Mouse (Mus musculus) layer of hippocampus, adult 8-10 months (tissue): Measurements from ENCODE around the gene Orai2. TPM values are rescaled to one million over a fixed set of nuclear protein-coding genes. Genes with fewer than 3 reads are reported as not detected.
"Not testable (repeated sequence)": the region's sequence is repeated elsewhere in the genome, so short reads cannot be mapped to it uniquely, and the experiment has no call there.

ENCODE experiments used
- DNase-seq, 2 experiments: peaks; one replicate each; pipeline ENCODE4 v3.0.0; 2022; ENCODE audit warnings: low spot score in 2 of 2
- total RNA-seq, 4 experiments: library from RNA; stranded (reverse); gene quantifications; 2 replicates each; pipeline ENCODE4 v1.2.4; 2022

Orai2 gene
- 100 to 1,000 TPM; 106 to 122 (median 118) TPM for total RNA-seq

DNA sequence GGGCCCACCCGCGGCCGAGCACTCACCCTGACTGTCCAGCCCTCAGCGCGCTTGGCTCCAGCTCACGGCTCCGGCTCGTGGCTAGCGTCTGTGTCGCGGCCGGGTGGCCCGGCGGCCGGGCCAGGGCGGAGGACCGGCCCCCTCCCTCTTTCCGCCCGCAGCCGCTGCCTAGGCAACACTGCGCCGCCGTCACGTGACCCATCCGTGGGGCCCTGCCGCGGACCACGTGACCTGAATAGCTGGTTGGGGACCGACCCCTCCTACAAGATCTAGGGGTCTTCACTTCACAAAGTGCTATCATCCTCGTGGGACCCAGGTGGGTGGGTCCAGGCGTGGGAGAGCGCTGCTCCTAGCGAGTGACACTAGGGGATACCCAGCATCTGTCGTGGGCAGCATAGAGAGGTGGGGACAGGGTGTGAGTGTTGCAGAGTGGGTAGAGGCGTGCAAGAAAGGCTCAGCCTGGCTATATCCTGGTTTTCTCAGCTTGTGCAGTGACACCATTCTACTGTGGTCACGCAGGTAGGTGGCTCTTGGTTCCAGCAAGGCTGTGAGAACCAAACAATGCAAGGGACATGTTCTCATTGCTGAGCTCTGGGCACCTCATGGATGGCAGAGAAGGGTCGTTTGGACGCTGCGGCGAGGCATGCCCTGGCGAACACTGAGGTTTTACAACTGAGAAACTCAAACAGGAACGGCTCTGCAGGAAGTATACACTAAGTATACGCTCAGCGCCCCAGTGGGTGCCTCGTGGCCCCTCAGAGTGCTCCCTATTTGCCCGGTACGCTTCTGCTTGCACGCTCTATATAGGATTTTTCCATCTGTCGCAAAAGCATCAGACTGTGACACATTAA lies at the start of gene Orai2:
Orai2 (minus strand) TSS at position 202 of the 851 bp plus-strand sequence.
- peak; percentile 81 to 83 for DNase-seq

DNA sequence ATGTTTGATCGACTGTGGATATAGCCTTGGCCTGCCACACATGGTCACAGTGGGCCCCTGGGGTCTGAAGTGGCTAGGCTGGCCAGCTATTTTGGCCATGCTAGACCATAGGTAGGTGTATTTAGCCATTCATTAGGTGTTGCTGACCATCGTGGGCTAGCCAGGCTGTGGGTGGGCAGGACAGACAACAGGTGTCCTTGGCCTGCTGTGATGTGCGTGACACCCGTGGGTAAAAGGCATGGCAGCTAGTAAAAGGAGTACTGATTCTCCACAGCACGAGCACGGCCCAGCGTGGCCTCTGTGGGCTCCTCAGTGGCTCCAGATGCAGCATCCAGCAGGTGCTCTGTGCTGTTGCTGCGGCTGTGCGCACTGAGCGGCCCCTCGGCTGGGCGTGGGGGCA lies 48.1 kb upstream of the Orai2 start:
- DNase-seq = no peak

DNA sequence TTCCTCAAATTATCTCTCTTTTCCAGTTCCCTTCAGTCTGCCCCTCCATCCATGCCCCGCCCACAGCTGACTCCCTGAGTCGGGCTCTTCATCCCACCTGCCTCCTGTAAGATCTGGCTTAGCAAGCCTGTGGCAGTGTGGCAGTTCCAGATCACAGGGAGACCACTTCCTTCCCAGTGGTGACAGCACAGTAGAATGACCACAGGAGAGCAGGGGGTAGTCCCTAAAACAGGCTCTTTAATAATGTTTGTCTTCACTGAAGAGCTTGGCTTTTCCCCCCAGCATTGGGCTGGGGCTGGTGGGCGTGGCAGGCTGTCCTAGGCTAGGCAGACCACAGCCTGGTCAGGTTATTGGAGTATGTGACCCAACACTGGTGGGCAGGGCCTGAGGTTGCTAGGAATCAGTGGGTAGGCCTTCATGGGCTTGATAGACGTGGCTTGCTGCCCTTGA lies 47.4 kb upstream of the Orai2 start:
- DNase-seq = no peak

GRCm38 (mm10) chr5:136217004-136217665 lies 46.6 kb upstream of the Orai2 start:
- DNase-seq = no peak

GRCm38 (mm10) chr5:136215958-136216357 lies 45.4 kb upstream of the Orai2 start:
- DNase-seq = no peak

DNA sequence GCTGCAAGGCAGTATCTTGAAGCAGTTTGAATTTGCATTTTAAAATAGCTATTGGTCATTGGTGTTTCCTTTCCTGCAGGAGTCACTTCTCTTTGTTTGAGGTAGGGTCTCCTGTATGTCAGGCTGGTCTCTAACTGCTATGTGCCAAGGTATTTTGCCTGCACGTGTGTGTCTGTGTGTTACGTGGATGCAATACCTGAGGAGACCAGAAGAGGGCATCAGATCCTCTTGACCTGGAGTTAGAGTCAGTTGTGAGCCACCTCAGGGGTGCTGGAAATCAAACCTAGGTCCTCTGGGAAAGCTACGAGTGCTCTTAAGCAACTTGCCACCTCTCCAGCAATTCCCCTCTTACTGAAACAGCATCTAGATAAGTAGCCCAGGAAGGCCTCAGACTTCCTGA lies 44.7 kb upstream of the Orai2 start:
- DNase-seq = no peak

GRCm38 (mm10) chr5:136213716-136214115 lies 43.2 kb upstream of the Orai2 start:
- no peak for DNase-seq

DNA sequence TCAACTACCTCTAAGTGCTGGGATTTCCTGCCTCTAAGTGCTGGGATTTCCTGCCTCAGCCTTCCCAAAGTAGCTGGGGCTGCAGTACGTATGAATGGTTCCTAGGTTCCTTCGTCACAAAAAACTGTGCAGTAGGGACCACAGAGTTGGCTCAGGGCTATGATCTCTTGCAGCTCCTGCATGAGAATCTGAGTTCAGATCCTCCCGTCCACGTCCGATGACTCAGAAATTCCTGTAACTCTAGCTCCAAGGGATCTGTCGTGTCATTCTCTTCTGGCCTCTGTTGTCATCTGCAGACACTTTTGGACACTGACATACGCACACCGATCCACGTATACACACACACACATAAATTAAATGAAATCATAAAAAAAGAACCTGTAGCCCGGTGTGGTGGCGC lies 42.2 kb upstream of the Orai2 start:
- DNase-seq = no peak

DNA sequence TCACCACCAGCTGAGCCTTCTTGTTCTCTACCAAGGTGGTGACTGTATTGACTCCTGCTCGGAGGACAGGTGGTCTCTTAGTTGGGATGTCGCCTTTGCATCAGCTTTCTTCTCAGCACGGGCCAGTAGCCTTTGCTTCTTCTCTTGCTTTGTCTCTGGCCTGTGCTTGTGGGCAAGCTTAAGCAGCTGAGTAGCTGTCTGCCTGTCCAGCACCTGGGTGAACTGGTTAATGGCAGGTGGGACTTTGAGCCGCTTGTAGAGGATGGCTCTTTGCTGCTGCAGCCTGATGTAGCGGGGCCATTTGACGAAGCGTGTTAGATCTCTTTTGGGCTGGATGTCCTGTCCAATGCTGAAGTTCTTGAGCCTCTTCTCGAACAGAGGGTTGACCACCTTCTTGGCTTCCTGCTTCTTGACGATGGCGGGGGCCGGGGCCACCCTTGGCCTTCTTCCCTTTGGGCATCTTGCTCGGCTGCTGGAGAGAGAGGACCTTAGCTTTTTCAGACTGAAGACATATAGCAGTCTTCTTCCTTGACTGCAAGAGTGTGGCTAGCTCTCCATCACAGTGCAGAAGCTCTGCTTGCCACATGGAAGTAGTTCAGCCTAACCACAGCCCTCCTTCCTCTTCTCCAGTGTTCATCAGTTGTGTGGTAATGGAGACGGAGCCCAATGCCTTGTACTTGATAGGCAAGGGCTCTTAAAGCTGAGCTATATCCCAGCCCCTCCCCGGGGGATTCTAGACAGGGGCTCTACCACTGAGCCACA lies 41.0 kb upstream of the Orai2 start:
- DNase-seq = not testable (repeated sequence)

DNA sequence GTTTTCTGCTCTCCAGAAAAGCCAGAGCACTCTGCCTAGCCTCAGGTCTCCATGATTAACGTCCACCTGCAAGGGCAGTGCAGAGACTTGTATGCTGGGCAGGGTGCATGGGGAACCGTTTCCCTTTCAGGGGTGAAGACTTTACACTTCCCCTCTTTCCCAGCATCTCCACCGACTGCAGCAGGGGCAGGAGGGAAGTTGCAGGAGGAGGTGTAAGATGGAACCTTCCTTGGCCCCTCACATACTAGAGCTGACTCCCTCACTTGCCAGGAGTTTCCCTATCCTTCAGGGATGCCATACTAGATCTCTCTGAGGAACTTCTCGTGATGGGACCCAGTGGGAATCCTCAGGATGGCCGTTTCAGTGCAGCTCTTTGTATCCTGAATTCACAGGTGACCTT lies 40.0 kb upstream of the Orai2 start:
- no peak for DNase-seq

DNA sequence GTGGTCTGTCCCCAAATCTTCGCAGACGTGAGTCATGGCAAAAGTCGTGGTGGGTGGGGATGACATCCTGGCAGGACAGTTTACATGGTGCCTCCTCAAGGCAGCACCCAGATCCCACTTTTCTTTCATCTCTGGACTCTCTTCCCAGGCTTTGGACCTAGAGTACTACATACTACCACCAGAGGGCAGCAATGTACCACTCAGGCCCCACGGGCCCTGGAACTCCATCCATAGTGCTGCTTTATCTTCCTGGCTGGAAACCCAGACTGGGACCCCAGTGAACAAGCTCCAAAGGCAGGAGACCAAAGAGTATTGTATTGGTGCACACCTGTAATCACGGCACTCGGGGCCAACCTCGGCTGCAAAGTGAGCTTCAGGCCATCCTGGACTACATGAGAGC lies 31.3 kb upstream of the Orai2 start:
- peak; percentile 44 to 71 for DNase-seq

- DNase-seq = no peak
Observed at GRCm38 (mm10) chr5:136199526-136199925, 29.0 kb upstream of the Orai2 start.

DNA sequence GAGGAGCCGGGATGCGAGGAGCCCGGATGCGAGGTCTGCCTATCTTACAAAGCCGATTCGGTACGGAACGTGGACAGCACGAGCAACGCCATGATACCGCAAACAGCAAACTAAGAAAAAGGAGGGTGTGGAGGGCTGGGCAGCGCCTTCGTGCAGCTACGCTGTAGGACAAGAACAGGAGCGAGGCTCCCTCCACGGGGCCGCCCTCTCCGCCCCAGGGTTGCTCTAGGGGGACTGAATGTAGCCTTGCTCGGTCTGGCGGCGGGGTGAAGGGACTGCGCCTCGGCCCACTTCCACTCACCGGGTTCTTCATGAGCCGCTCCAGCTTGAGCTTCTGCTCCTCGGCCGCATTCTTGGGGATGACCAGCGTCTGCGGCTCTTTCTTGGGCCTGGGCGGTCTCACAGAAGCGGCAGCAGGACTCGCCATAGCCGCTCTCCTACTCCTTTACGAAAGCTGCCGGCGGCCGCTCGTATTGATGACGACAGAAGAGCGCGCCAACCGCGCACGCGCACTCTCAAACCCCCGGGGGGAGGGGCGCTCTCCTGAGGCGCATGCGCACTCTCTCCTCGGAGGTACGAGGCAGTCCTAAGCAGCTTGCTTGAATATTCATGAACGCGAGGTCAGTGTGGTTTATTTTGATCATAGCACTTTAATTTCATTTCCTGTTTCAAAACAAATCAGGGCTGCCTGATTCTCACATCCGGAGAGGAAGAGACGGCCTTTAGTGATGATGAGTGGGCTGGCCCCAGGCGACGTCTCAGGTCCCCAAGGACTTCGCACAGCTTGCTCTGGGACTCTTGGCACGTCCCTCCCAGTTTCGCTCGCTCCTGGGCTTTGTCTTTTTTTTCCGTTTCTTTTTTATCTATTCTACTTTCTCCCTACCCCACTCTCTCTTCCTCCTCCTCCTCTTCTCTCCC lies 28.2 kb upstream of the Orai2 start, which contains the start of gene Prkrip1:
Prkrip1 (minus strand) TSS at position 490 of the 918 bp plus-strand sequence.
- peak; percentile 86 to 93 for DNase-seq

GRCm38 (mm10) chr5:136191870-136192269 lies 21.4 kb upstream of the Orai2 start:
- no peak for DNase-seq

DNA sequence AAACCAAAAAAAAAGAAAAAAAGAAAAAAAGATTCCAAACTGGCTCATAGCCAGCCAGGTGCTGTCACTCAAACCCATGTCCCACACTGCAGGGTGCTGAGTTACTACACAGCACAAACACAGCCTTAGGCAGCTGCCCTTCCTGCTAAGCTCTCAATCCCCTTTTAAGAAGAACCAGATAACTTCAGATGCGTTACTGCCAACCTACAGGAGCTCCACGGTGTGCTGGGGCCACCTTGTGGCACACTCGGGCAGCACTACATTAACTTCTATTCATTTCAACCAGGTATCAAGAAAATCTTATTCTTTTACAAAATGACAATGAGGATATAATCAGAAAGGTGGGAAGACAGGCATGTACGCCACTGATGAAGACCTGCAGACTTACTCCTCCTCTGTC lies 16.2 kb upstream of the Orai2 start:
- DNase-seq = peak in 1 of 2 experiments; percentile 58

DNA sequence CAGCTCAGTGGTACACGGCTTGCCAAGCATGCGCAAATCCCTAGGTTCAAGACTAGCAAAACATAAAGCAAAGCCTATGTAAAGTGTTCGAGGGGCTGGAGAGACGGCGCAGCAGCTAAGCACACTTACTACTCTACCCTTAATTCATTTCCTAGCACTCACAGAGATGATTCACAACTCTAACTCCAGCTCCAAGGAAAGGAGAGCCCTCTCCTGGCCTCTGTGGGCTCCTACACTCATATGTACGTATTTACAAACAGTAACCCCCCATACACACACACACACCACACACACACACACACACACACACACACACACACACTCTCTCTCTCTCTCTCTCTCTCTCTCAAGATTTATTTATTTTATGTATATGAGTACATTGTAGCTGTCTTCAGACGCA lies 13.3 kb upstream of the Orai2 start:
- no peak for DNase-seq

DNA sequence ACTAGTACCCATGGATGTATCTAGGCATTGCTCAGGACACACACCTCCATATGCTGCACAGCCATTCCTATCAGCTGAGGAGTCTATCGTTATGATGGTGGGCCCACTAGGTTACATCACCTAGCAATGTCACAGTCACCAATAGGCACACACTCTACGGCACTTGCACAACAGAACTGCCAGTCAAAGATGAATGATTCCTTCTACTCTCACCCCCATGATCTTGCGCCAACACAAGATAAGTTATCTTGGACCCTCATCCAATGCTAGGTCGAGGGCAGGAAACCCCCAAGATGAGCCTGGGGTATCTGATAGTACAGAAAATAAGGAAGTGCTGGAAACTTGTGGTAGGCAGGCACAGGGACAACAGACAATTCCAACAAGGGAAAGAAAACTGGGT lies 12.3 kb upstream of the Orai2 start:
- DNase-seq = no peak

GRCm38 (mm10) chr5:136182049-136182448 lies 11.5 kb upstream of the Orai2 start:
- DNase-seq = peak in 1 of 2 experiments; percentile 52

GRCm38 (mm10) chr5:136181197-136181596 lies 10.7 kb upstream of the Orai2 start:
- DNase-seq = no peak

DNA sequence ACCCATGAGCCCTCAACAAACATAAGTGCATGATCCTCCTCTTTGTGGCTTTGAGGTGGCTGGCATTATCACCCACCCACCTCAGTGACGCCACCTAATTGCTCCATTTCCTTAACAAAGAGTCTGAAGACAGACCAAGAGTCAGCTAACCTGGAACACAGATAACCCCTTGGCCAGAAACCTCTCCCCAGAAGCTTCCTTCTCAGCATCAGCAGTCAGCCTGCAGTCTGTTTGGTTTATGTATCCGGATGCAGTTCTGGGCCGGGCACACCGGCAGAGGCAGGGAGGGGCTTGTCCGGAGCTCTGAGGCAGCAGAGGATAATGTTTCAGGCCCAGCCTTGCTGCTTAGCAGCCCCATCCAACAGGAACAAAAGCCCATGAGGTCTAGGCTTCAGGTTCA lies 9.1 kb upstream of the Orai2 start:
- no peak for DNase-seq
